Mouse (Mus musculus) stomach, postnatal 0 days (tissue): ENCODE measurements around the gene Cox19. TPM values are rescaled to one million over a fixed set of nuclear protein-coding genes. Genes with fewer than 3 reads are reported as not detected.

Source experiments
- ATAC-seq: fragments of 200-750 bp; cut with Nextera tagmentation; 2 replicates; pipeline ENCODE4 v1.8.0; 2017; ENCODE audit not compliant: low FRiP score, low TSS enrichment
- DNase-seq: peaks from one replicate; pipeline ENCODE4 v3.0.0-alpha.2; 2016; ENCODE audit warnings: low spot score
- H3K27ac ChIP-seq: fragments of 300-500 bp; sonication (generic); replicated peaks from 2 replicates; pipeline ENCODE4 v1.5.1; 2014; ENCODE audit warnings: mild to moderate bottlenecking, control low read depth
- H3K27me3 ChIP-seq: fragments of 300-500 bp; sonication (generic); 2 replicates; pipeline ENCODE4 v1.6.1; 2014; ENCODE audit warnings: low read length; ENCODE audit not compliant: control insufficient read depth, insufficient read depth
- H3K36me3 ChIP-seq: fragments of 300-500 bp; sonication (generic); 2 replicates; pipeline ENCODE4 v1.6.1; 2014; ENCODE audit warnings: low read length, mixed read lengths; ENCODE audit not compliant: control insufficient read depth, insufficient read depth
- H3K4me1 ChIP-seq: fragments of 300-500 bp; sonication (generic); replicated peaks from 2 replicates; pipeline ENCODE4 v1.6.1; 2014; ENCODE audit warnings: antibody characterized with exemption; ENCODE audit not compliant: control insufficient read depth, insufficient read depth
- H3K4me2 ChIP-seq: fragments of 300-500 bp; sonication (generic); replicated peaks from 2 replicates; pipeline ENCODE4 v1.6.1; 2014; ENCODE audit warnings: low read depth, mild to moderate bottlenecking, control low read depth, moderate library complexity
- H3K4me3 ChIP-seq: fragments of 300-500 bp; sonication (generic); 2 replicates; pipeline ENCODE4 v1.5.1; 2014; ENCODE audit warnings: low read depth, low read length, control low read depth
- H3K9ac ChIP-seq: fragments of 300-500 bp; sonication (generic); 2 replicates; pipeline ENCODE4 v1.6.1; 2014; ENCODE audit warnings: mild to moderate bottlenecking, low read length, control low read depth, mixed read lengths
- H3K9me3 ChIP-seq: fragments of 300-500 bp; sonication (generic); 2 replicates; pipeline ENCODE4 v1.6.1; 2016; ENCODE audit warnings: low read length; ENCODE audit not compliant: control insufficient read depth
- CTCF ChIP-seq: IDR thresholded peaks from 2 replicates; pipeline ENCODE4 v1.5.1; 2016; ENCODE audit warnings: antibody characterized with exemption, low read depth, mild to moderate bottlenecking, moderate library complexity
- EP300 ChIP-seq: optimal IDR thresholded peaks from 2 replicates; pipeline ENCODE3; 2016; ENCODE audit warnings: antibody characterized with exemption
- WGBS: fragments of 180-500 bp; shearing (Covaris S2); extraction: QIAGEN DNeasy Blood & Tissue Kit; methylation state at CpG from one replicate; pipeline ENCODE4 v1.1.7; 2014; 5-methylcytosine and 5-hydroxymethylcytosine counted together
- polyA plus RNA-seq: library from polyadenylated mRNA; unstranded; fragments of >200 nt; fragmentation: Nextera tagmentation; extraction: Ambion mirVana; gene quantifications from 2 replicates; pipeline ENCODE4 v1.2.1, GENCODE M21; 2015

Cox19 gene
- polyA plus RNA-seq, 1 experiment from 2014 or later, result 114 TPM

- Histone ChIP-seq H3K4me3 (no peak overlapping the region), H3K27ac (peak overlapping the region; percentile 82), H3K4me2 (no peak overlapping the region; the same call in 1 of the 2 replicates), H3K9ac (peak overlapping the region; percentile 41; the same call in 1 of the 2 replicates), H3K36me3 (no peaks in the 10 kb centered on the region), H3K9me3 (no peaks in the 10 kb centered on the region), H3K27me3 (no peaks in the 10 kb centered on the region), H3K4me1 (peaks cover 9% of the 10 kb centered on the region)
- DNase-seq (peak; percentile 78), ATAC-seq (peak; percentile 76)
- 0 out of 2 replicates have a peak, but pooled peaks have one; percentile 2 for TF ChIP-seq CTCF
- no peak for TF ChIP-seq EP300
- 5% methylated on average over 6 of the region's 6 CpGs for WGBS
Observed at GRCm38 (mm10) chr5:139389676-139390061, 38.5 kb upstream of the Cox19 start.

- Histone ChIP-seq H3K27ac (peak overlapping the region; percentile 82), H3K4me2 (no peak overlapping the region; the same call in 1 of the 2 replicates), H3K9ac (peak overlapping the region; percentile 41; the same call in 1 of the 2 replicates), H3K9me3 (no peaks in the 10 kb centered on the region), H3K4me3 (no peak overlapping the region), H3K4me1 (peaks cover 9% of the 10 kb centered on the region), H3K36me3 (no peaks in the 10 kb centered on the region), H3K27me3 (no peaks in the 10 kb centered on the region)
- no peak for ATAC-seq
- TF ChIP-seq CTCF, result no peak
- no peak for DNase-seq
- WGBS, result 64% methylated on average over 17 of the region's 17 CpGs
Observed at GRCm38 (mm10) chr5:139388694-139389675, 37.8 kb upstream of the Cox19 start.

GRCm38 (mm10) chr5:139388195-139388570 is 37.0 kb upstream of the Cox19 start:
- Histone ChIP-seq H3K36me3 (no peaks in the 10 kb centered on the region), H3K27me3 (no peaks in the 10 kb centered on the region), H3K9ac (0 out of 2 replicates have a peak overlapping the region, but pooled peaks have one; percentile 4), H3K4me2 (no peak overlapping the region), H3K4me1 (peaks cover 9% of the 10 kb centered on the region), H3K27ac (peak overlapping the region; percentile 82), H3K9me3 (no peaks in the 10 kb centered on the region), H3K4me3 (no peak overlapping the region)
- WGBS, result 56% methylated on average over 4 of the region's 4 CpGs
- TF ChIP-seq EP300, result no peak
- TF ChIP-seq CTCF, result no peak
- DNase-seq (no peak), ATAC-seq (no peak)

GRCm38 (mm10) chr5:139387329-139388194 is 36.3 kb upstream of the Cox19 start:
- TF ChIP-seq EP300 (no peak), CTCF (no peak)
- 84% methylated on average over 10 of the region's 10 CpGs for WGBS
- no peak overlapping the region for H3K4me2 ChIP-seq
- 0 out of 2 replicates have a peak overlapping the region, but pooled peaks have one; percentile 4 for H3K9ac ChIP-seq
- peaks cover 9% of the 10 kb centered on the region for H3K4me1 ChIP-seq
- peak overlapping the region; percentile 82; the same call in 1 of the 2 replicates for H3K27ac ChIP-seq
- peak; percentile 45 for DNase-seq
- H3K4me3 ChIP-seq, result no peak overlapping the region
- no peak for ATAC-seq
- no peaks in the 10 kb centered on the region for H3K9me3 ChIP-seq
- H3K36me3 ChIP-seq, result no peaks in the 10 kb centered on the region
- no peaks in the 10 kb centered on the region for H3K27me3 ChIP-seq

GRCm38 (mm10) chr5:139386047-139386446 is 34.8 kb upstream of the Cox19 start:
- ATAC-seq, result no peak
- Histone ChIP-seq H3K4me3 (no peak overlapping the region), H3K36me3 (no peaks in the 10 kb centered on the region), H3K27me3 (no peaks in the 10 kb centered on the region), H3K4me2 (no peak overlapping the region), H3K9me3 (no peaks in the 10 kb centered on the region), H3K4me1 (peaks cover 14% of the 10 kb centered on the region), H3K9ac (no peak overlapping the region), H3K27ac (no peak overlapping the region)
- 90% methylated on average over 5 of the region's 5 CpGs for WGBS
- TF ChIP-seq EP300 (no peak), CTCF (no peak)
- DNase-seq, result no peak
